8 mouse cellular contexts compared by ENCODE assay signal in genomic region chr4:132945261-132946046, GRCm38 (mm10). TPM values are rescaled to one million over a fixed set of nuclear protein-coding genes. Genes with fewer than 3 reads are reported as not detected.
DNase-seq lines count a peak whose midpoint lies in the region; ATAC-seq and TF ChIP-seq lines count a peak whose summit lies in the region.

No protein-coding gene starts in this region.

- peak overlapping the region; percentile 53 for H3K4me2 ChIP-seq in lung, postnatal 0 days (replicated peaks; ENCODE audit: low read depth, low read length)

- TF ChIP-seq CTCF in cerebellum, adult 2 months (IDR thresholded peaks at IDR 0.05; ENCODE audit: borderline replicate concordance, insufficient read depth, low read depth, low read length) = peak; percentile 97
- TF ChIP-seq CTCF in lung, postnatal 0 days (IDR thresholded peaks at IDR 0.05) = peak; percentile 97

- no peaks in the 10 kb centered on the region for H3K27me3 ChIP-seq in cerebellum, adult 2 months (ENCODE audit: control insufficient read depth, insufficient read depth, low read length)
- peaks cover 29% of the 10 kb centered on the region for H3K27me3 ChIP-seq in hindbrain, embryonic 10.5 days (ENCODE audit: insufficient read depth, poor library complexity, severe bottlenecking)
- H3K27me3 ChIP-seq in lung, postnatal 0 days (replicated peaks; ENCODE audit: insufficient read depth, low read length) = no peaks in the 10 kb centered on the region

- peak; percentile 95 for DNase-seq in ES-E14 (ENCODE audit: low read depth, low spot score)
- peak; percentile 79 to 90 for DNase-seq in cerebellum, adult 2 months
- peak; percentile 89 for DNase-seq in hindbrain, embryonic 10.5 days (ENCODE audit: low spot score)
- DNase-seq in layer of hippocampus, postnatal 10 days (ENCODE audit: low spot score in 2 of 2) = peak; percentile 94 to 96
- DNase-seq in lung, postnatal 0 days (ENCODE audit: low spot score) = peak; percentile 88
- peak; percentile 83 for DNase-seq in ovary, postnatal 10 days (ENCODE audit: low spot score)
- peak; percentile 89 to 94 for DNase-seq in thymus, postnatal 10 days (ENCODE audit: low spot score in 2 of 2)

- no peak for TF ChIP-seq EP300 in lung, postnatal 0 days (IDR thresholded peaks at IDR 0.05)

- H3K4me3 ChIP-seq in ES-E14 (ENCODE audit: insufficient read depth in 1 of 2, low read depth in 1 of 2, low read length in 2 of 2, poor library complexity in 1 of 2, severe bottlenecking in 1 of 2) = peak overlapping the region; percentile 1 to 10; a peak in 3 of 4 replicates
- H3K4me3 ChIP-seq in cerebellum, adult 2 months (replicated peaks; ENCODE audit: insufficient read depth, low read depth, low read length) = peak overlapping the region; percentile 2
- H3K4me3 ChIP-seq in hindbrain, embryonic 10.5 days = peak overlapping the region; percentile 44
- H3K4me3 ChIP-seq in lung, postnatal 0 days (ENCODE audit: low read depth, low read length) = no peak overlapping the region

- H3K4me1 ChIP-seq in ES-E14 (ENCODE audit: control insufficient read depth in 2 of 2, insufficient read depth in 2 of 2, low read length in 2 of 2, poor library complexity in 1 of 2) = peaks cover 10 to 13% of the 10 kb centered on the region in 2 experiments; a peak in 3 of 4 replicates
- peaks cover 14% of the 10 kb centered on the region for H3K4me1 ChIP-seq in cerebellum, adult 2 months (ENCODE audit: control insufficient read depth, insufficient read depth, low read length)
- H3K4me1 ChIP-seq in hindbrain, embryonic 10.5 days (replicated peaks) = peaks cover 43% of the 10 kb centered on the region
- peaks cover 7% of the 10 kb centered on the region; the same call in 1 of the 2 replicates for H3K4me1 ChIP-seq in lung, postnatal 0 days (ENCODE audit: insufficient read depth, low read depth, low read length)

- no peaks in the 10 kb centered on the region for H3K9me3 ChIP-seq in ES-E14 (ENCODE audit: control insufficient read depth, insufficient read depth, low read depth, low read length)
- H3K9me3 ChIP-seq in hindbrain, embryonic 10.5 days = no peaks in the 10 kb centered on the region
- no peaks in the 10 kb centered on the region for H3K9me3 ChIP-seq in lung, postnatal 0 days (ENCODE audit: low read length)

- 0 out of 2 replicates have a peak overlapping the region, but pooled peaks have one; percentile 11 for H3K27ac ChIP-seq in ES-E14 (ENCODE audit: insufficient read depth, low read depth, low read length, poor library complexity, severe bottlenecking)
- peak overlapping the region; percentile 65 for H3K27ac ChIP-seq in cerebellum, adult 2 months (ENCODE audit: insufficient read depth, low read length)
- H3K27ac ChIP-seq in hindbrain, embryonic 10.5 days = peak overlapping the region; percentile 89
- peak overlapping the region; percentile 66 for H3K27ac ChIP-seq in lung, postnatal 0 days (ENCODE audit: low read length)

- H3K9ac ChIP-seq in ES-E14 (ENCODE audit: insufficient read depth, low read depth, low read length, poor library complexity, severe bottlenecking) = peak overlapping the region; percentile 36; the same call in 1 of the 2 replicates
- H3K9ac ChIP-seq in lung, postnatal 0 days (replicated peaks; ENCODE audit: low read depth) = 0 out of 2 replicates have a peak overlapping the region, but pooled peaks have one; percentile 8

- WGBS in cerebellum, adult 2 months = 6% methylated on average over 15 of the region's 15 CpGs
- WGBS in hindbrain, embryonic 10.5 days = 6% methylated on average over 15 of the region's 15 CpGs
- WGBS in lung, postnatal 0 days = 4% methylated on average over 15 of the region's 15 CpGs

- ATAC-seq in frontal cortex, adult (ENCODE audit: low TSS enrichment) = peak; percentile 66
- ATAC-seq in lung, postnatal 0 days = peak; percentile 80

- no peaks in the 10 kb centered on the region for H3K36me3 ChIP-seq in ES-E14 (ENCODE audit: control insufficient read depth, insufficient read depth, low read length, poor library complexity, severe bottlenecking)
- no peaks in the 10 kb centered on the region for H3K36me3 ChIP-seq in hindbrain, embryonic 10.5 days
- no peaks in the 10 kb centered on the region for H3K36me3 ChIP-seq in lung, postnatal 0 days (ENCODE audit: insufficient read depth, low read length)

- TF ChIP-seq POLR2A in cerebellum, adult 2 months (IDR thresholded peaks at IDR 0.05; ENCODE audit: borderline replicate concordance, insufficient read depth, low read length) = no peak

- in situ Hi-C loops in ES-E14 (cut with MboI; ENCODE audit: low sequenced_read_pairs in 2 of 2, unreplicated experiment in 2 of 2) = loop anchor here in 1 of 2 experiments (5.0 kb wide), 1 partner anchor 47 kb away; no protein-coding TSS in a partner anchor

TF ChIP-seq in ES-E14, 5 proteins besides CTCF, POLR2A, EP300 and RAD21:
- TF ChIP-seq ZC3H11A (IDR thresholded peaks at IDR 0.05; ENCODE audit: borderline replicate concordance, low read depth, low read length) (peak; percentile 97), MAFK (IDR thresholded peaks at IDR 0.05; ENCODE audit: insufficient read depth, low read depth, low read length) (no peak), HCFC1 (IDR thresholded peaks at IDR 0.05; ENCODE audit: borderline replicate concordance, insufficient read depth, low read length) (no peak), ZNF384 (IDR thresholded peaks at IDR 0.05; ENCODE audit: low read depth, low read length) (no peak), CHD2 (IDR thresholded peaks at IDR 0.05; ENCODE audit: low read depth, low read length) (no peak)
TF ChIP-seq in ES-E14: peak in this region for 1.

RNA-seq across cellular contexts. Expression of gene Fam76a, which starts 23.1 kb away (rescaled TPM):
- total RNA-seq in ES-E14 (2012; rRNA removed) = 12.5 and 14.9 TPM in 2 replicates
- 30.0 and 30.5 TPM in 2 replicates for polyA plus RNA-seq in cerebellum, adult 2 months (2012; rRNA removed)
- 32.9 and 33.2 TPM in 2 replicates for polyA plus RNA-seq in hindbrain, embryonic 10.5 days (2016; fragmentation: Nextera tagmentation; extraction: Ambion mirVana)
- total RNA-seq in layer of hippocampus, postnatal 10 days (2021) = 10 to 100 TPM; 26.6 to 28.0 TPM
- polyA plus RNA-seq in lung, postnatal 0 days (2015; fragmentation: Nextera tagmentation; extraction: Ambion mirVana) = 53.9 and 57.6 TPM in 2 replicates

RNA-seq across cellular contexts. Expression of gene Fgr, which starts 28.4 kb away (rescaled TPM):
- total RNA-seq in ES-E14 (2012; rRNA removed) = 1.3 and 1.8 TPM in 2 replicates
- polyA plus RNA-seq in cerebellum, adult 2 months (2012; rRNA removed) = 0.32 and 0.38 TPM in 2 replicates
- polyA plus RNA-seq in hindbrain, embryonic 10.5 days (2016; fragmentation: Nextera tagmentation; extraction: Ambion mirVana) = 0.14 TPM in 1 of 2 replicates, not detected in the other
- under 1 TPM; 0.13 to 0.46 TPM for total RNA-seq in layer of hippocampus, postnatal 10 days (2021)
- 4.0 and 4.7 TPM in 2 replicates for polyA plus RNA-seq in lung, postnatal 0 days (2015; fragmentation: Nextera tagmentation; extraction: Ambion mirVana)

Comparison
In these comparisons a context has a peak if more than half of its experiments do, and no peak if none do; other contexts are left out.
1. H3K27ac ChIP-seq: peak in every context shown above with its lines; median percentile 89 in hindbrain, embryonic 10.5 days; 66 in lung, postnatal 0 days; 65 in cerebellum, adult 2 months; 11 in ES-E14.